29 mouse cellular contexts compared by ENCODE assay signal in genomic region chr2:181758147-181758725, GRCm38 (mm10). TPM values are rescaled to one million over a fixed set of nuclear protein-coding genes. Genes with fewer than 3 reads are reported as not detected.
DNase-seq lines count a peak whose midpoint lies in the region; ATAC-seq and TF ChIP-seq lines count a peak whose summit lies in the region.
"Had no signal": no experiment of that assay in that cellular context is flagged by ENCODE, and none has a peak within 500 bp of the region (broad histone marks: within the 10 kb centered on the region; RNA-seq: fewer than 3 reads in every experiment).

No protein-coding gene starts in this region.

- no peak overlapping the region for H3K4me2 ChIP-seq in forebrain, embryonic 13.5 days
- H3K4me2 ChIP-seq in forebrain, embryonic 14.5 days (ENCODE audit: low read length) = no peak overlapping the region
- no peak overlapping the region for H3K4me2 ChIP-seq in hindbrain, postnatal 0 days (ENCODE audit: low read depth, low read length)
- no peak overlapping the region for H3K4me2 ChIP-seq in liver, embryonic 12.5 days
- H3K4me2 ChIP-seq: embryonic facial prominence, embryonic 13.5 days; intestine, embryonic 15.5 days; limb, embryonic 12.5 days; liver, embryonic 11.5 days had no signal

- H3K9ac ChIP-seq in forebrain, embryonic 13.5 days = no peak overlapping the region
- H3K9ac ChIP-seq in forebrain, embryonic 14.5 days (ENCODE audit: low read length) = no peak overlapping the region
- H3K9ac ChIP-seq in hindbrain, postnatal 0 days (replicated peaks; ENCODE audit: low read length) = no peak overlapping the region
- H3K9ac ChIP-seq in liver, embryonic 12.5 days = no peak overlapping the region
- H3K9ac ChIP-seq: embryonic facial prominence, embryonic 13.5 days; intestine, embryonic 15.5 days; limb, embryonic 12.5 days had no signal

- no peaks in the 10 kb centered on the region for H3K9me3 ChIP-seq in forebrain, embryonic 13.5 days (replicated peaks)
- no peaks in the 10 kb centered on the region for H3K9me3 ChIP-seq in forebrain, embryonic 14.5 days (replicated peaks; ENCODE audit: control insufficient read depth, low read length)
- no peaks in the 10 kb centered on the region for H3K9me3 ChIP-seq in hindbrain, postnatal 0 days (ENCODE audit: low read length)
- no peaks in the 10 kb centered on the region for H3K9me3 ChIP-seq in liver, embryonic 12.5 days (replicated peaks)
- H3K9me3 ChIP-seq: embryonic facial prominence, embryonic 13.5 days; heart, embryonic 10.5 days; intestine, embryonic 15.5 days; limb, embryonic 12.5 days had no signal

- H3K4me3 ChIP-seq in forebrain, embryonic 13.5 days = no peak overlapping the region
- no peak overlapping the region for H3K4me3 ChIP-seq in forebrain, embryonic 14.5 days (ENCODE audit: low read depth, low read length)
- no peak overlapping the region for H3K4me3 ChIP-seq in layer of hippocampus, adult 2 months
- no peak overlapping the region for H3K4me3 ChIP-seq in hindbrain, postnatal 0 days (ENCODE audit: low read length)
- H3K4me3 ChIP-seq in liver, embryonic 12.5 days = no peak overlapping the region
- H3K4me3 ChIP-seq: embryonic facial prominence, embryonic 13.5 days; erythroblast, embryonic 14.5 days; gastrocnemius, adult 2 months; heart, embryonic 10.5 days; intestine, embryonic 15.5 days; limb, embryonic 12.5 days had no signal

- no peak for ATAC-seq in forebrain, embryonic 13.5 days
- no peak for ATAC-seq in forebrain, embryonic 14.5 days
- no peak for ATAC-seq in hindbrain, postnatal 0 days
- no peak for ATAC-seq in liver, embryonic 12.5 days
- ATAC-seq: intestine, embryonic 15.5 days had no signal

- peak overlapping the region; percentile 64; the same call in 1 of the 2 replicates for H3K27ac ChIP-seq in forebrain, embryonic 13.5 days
- H3K27ac ChIP-seq in forebrain, embryonic 14.5 days (ENCODE audit: low read depth, low read length) = no peak overlapping the region
- peak overlapping the region; percentile 34; the same call in 1 of the 2 replicates for H3K27ac ChIP-seq in layer of hippocampus, adult 2 months
- peak overlapping the region; percentile 52; the same call in 1 of the 2 replicates for H3K27ac ChIP-seq in hindbrain, postnatal 0 days
- no peak overlapping the region for H3K27ac ChIP-seq in liver, embryonic 12.5 days
- H3K27ac ChIP-seq: embryonic facial prominence, embryonic 13.5 days; gastrocnemius, adult 2 months; heart, embryonic 10.5 days; intestine, embryonic 15.5 days; limb, embryonic 12.5 days; stomach, postnatal 0 days had no signal

- no peaks in the 10 kb centered on the region for H3K36me3 ChIP-seq in forebrain, embryonic 13.5 days (ENCODE audit: poor library complexity, severe bottlenecking)
- no peaks in the 10 kb centered on the region for H3K36me3 ChIP-seq in forebrain, embryonic 14.5 days (ENCODE audit: control insufficient read depth, insufficient read depth, low read length)
- no peaks in the 10 kb centered on the region for H3K36me3 ChIP-seq in hindbrain, postnatal 0 days (ENCODE audit: insufficient read depth, low read length)
- no peaks in the 10 kb centered on the region for H3K36me3 ChIP-seq in liver, embryonic 12.5 days
- H3K36me3 ChIP-seq: embryonic facial prominence, embryonic 13.5 days; heart, embryonic 10.5 days; intestine, embryonic 15.5 days; limb, embryonic 12.5 days had no signal

- H3K27me3 ChIP-seq in forebrain, embryonic 13.5 days = no peaks in the 10 kb centered on the region
- no peaks in the 10 kb centered on the region for H3K27me3 ChIP-seq in forebrain, embryonic 14.5 days (replicated peaks; ENCODE audit: control insufficient read depth, insufficient read depth, low read length)
- H3K27me3 ChIP-seq in hindbrain, postnatal 0 days (ENCODE audit: insufficient read depth, low read length) = no peaks in the 10 kb centered on the region
- peaks cover 8% of the 10 kb centered on the region for H3K27me3 ChIP-seq in liver, embryonic 12.5 days (replicated peaks)
- H3K27me3 ChIP-seq: intestine, embryonic 15.5 days had no signal

- no peak for DNase-seq in forebrain, embryonic 14.5 days (ENCODE audit: low spot score)
- no peak for DNase-seq in layer of hippocampus, adult 2 months (ENCODE audit: low spot score in 2 of 2)
- no peak for DNase-seq in layer of hippocampus, postnatal 14 days (ENCODE audit: low spot score in 2 of 2)
- peak; percentile 73 for DNase-seq in MN1 (ENCODE audit: low spot score)
- no peak for DNase-seq in hindbrain, postnatal 0 days (ENCODE audit: low spot score)
- DNase-seq: adrenal gland, postnatal 25 days; gastrocnemius, adult 2 months; kidney, adult 8-10 months; kidney, postnatal 10 days; lung, adult 18-20 months; lung, postnatal 10 days; thymus, adult 2 months; thymus, postnatal 4 days had no signal

- WGBS in forebrain, embryonic 13.5 days = 74% methylated on average over 2 of the region's 2 CpGs
- 84% methylated on average over 2 of the region's 2 CpGs for WGBS in forebrain, embryonic 14.5 days
- 53% methylated on average over 2 of the region's 2 CpGs for whole genome bisulfite sequencing in hindbrain, postnatal 0 days
- WGBS in liver, embryonic 12.5 days (ENCODE audit: insufficient replicate concordance) = 41% methylated on average over 2 of the region's 2 CpGs

- peaks cover 32% of the 10 kb centered on the region for H3K4me1 ChIP-seq in forebrain, embryonic 13.5 days
- H3K4me1 ChIP-seq in forebrain, embryonic 14.5 days (ENCODE audit: control insufficient read depth, insufficient read depth, low read length) = peaks cover 21% of the 10 kb centered on the region
- peaks cover 10% of the 10 kb centered on the region; the same call in 1 of the 2 replicates for H3K4me1 ChIP-seq in hindbrain, postnatal 0 days (ENCODE audit: insufficient read depth, low read length)
- no peaks in the 10 kb centered on the region for H3K4me1 ChIP-seq in liver, embryonic 12.5 days
- H3K4me1 ChIP-seq: intestine, embryonic 15.5 days; limb, embryonic 12.5 days had no signal

- TF ChIP-seq CTCF in layer of hippocampus, adult 2 months (conservative IDR thresholded peaks at IDR 0.05) = no peak
- TF ChIP-seq CTCF in hindbrain, postnatal 0 days (IDR thresholded peaks at IDR 0.05; ENCODE audit: low read depth) = no peak

RNA-seq across cellular contexts. Expression of gene Myt1, which starts 4.9 kb away (rescaled TPM):
- 39.9 and 40.9 TPM in 2 replicates for polyA plus RNA-seq in forebrain, embryonic 13.5 days (2015; fragmentation: Nextera tagmentation; extraction: Ambion mirVana)
- polyA plus RNA-seq in forebrain, embryonic 14.5 days (2014; fragmentation: Nextera tagmentation; extraction: Ambion mirVana) = 22.3 and 23.5 TPM in 2 replicates
- 10 to 100 TPM; 32.3 to 34.0 TPM for total RNA-seq in layer of hippocampus, adult 2 months (2021)
- total RNA-seq in layer of hippocampus, postnatal 14 days (2021) = 10 to 100 TPM; 39.5 to 42.7 TPM
- 49.2 and 55.2 TPM in 2 replicates for total RNA-seq in hindbrain, postnatal 0 days (2014; rRNA removed)
- 10.1 and 11.4 TPM in 2 replicates for polyA plus RNA-seq in hindbrain, postnatal 0 days (2015; fragmentation: Nextera tagmentation; extraction: Ambion mirVana)
- polyA plus RNA-seq in liver, embryonic 12.5 days (2016; fragmentation: Nextera tagmentation; extraction: Ambion mirVana) = 0.07 TPM in 1 of 2 replicates, not detected in the other
- total RNA-seq: gastrocnemius, adult 2 months; hematopoietic stem cell, adult 5-6 weeks had no signal
- polyA plus RNA-seq: erythroblast, embryonic 14.5 days; gonadal fat pad, adult 2 months had no signal

RNA-seq across cellular contexts. Expression of gene Oprl1, which starts 43.4 kb away (rescaled TPM):
- 33.5 and 48.2 TPM in 2 replicates for polyA plus RNA-seq in forebrain, embryonic 13.5 days (2015; fragmentation: Nextera tagmentation; extraction: Ambion mirVana)
- 66.8 and 67.5 TPM in 2 replicates for polyA plus RNA-seq in forebrain, embryonic 14.5 days (2014; fragmentation: Nextera tagmentation; extraction: Ambion mirVana)
- 10 to 100 TPM; 44.8 to 45.0 TPM for total RNA-seq in layer of hippocampus, adult 2 months (2021)
- 10 to 100 TPM; 52.9 to 54.1 TPM for total RNA-seq in layer of hippocampus, postnatal 14 days (2021)
- 177 and 221 TPM in 2 replicates for total RNA-seq in hindbrain, postnatal 0 days (2014; rRNA removed)
- polyA plus RNA-seq in hindbrain, postnatal 0 days (2015; fragmentation: Nextera tagmentation; extraction: Ambion mirVana) = 69.8 and 73.1 TPM in 2 replicates
- 0.89 and 0.94 TPM in 2 replicates for polyA plus RNA-seq in liver, embryonic 12.5 days (2016; fragmentation: Nextera tagmentation; extraction: Ambion mirVana)
- total RNA-seq: gastrocnemius, adult 2 months; hematopoietic stem cell, adult 5-6 weeks had no signal
- polyA plus RNA-seq: erythroblast, embryonic 14.5 days had no signal

RNA-seq across cellular contexts. Expression of gene Lkaaear1, which starts 60.0 kb away (rescaled TPM):
- not detected in 2 replicates for polyA plus RNA-seq in forebrain, embryonic 13.5 days (2015; fragmentation: Nextera tagmentation; extraction: Ambion mirVana)
- not detected in 2 replicates for polyA plus RNA-seq in forebrain, embryonic 14.5 days (2014; fragmentation: Nextera tagmentation; extraction: Ambion mirVana)
- not detected for total RNA-seq in layer of hippocampus, adult 2 months (2021)
- total RNA-seq in layer of hippocampus, postnatal 14 days (2021) = not detected
- not detected in 2 replicates for total RNA-seq in hindbrain, postnatal 0 days (2014; rRNA removed)
- not detected in 2 replicates for polyA plus RNA-seq in hindbrain, postnatal 0 days (2015; fragmentation: Nextera tagmentation; extraction: Ambion mirVana)
- polyA plus RNA-seq in liver, embryonic 12.5 days (2016; fragmentation: Nextera tagmentation; extraction: Ambion mirVana) = not detected in 2 replicates
- total RNA-seq: adrenal gland, postnatal 25 days; gastrocnemius, adult 2 months; hematopoietic stem cell, adult 5-6 weeks; layer of hippocampus, postnatal 25 days; left cerebral cortex, postnatal 14 days had no signal
- polyA plus RNA-seq: brain, embryonic 14.5 days; embryonic facial prominence, embryonic 13.5 days; erythroblast, embryonic 14.5 days; frontal cortex, adult 2 months; heart, embryonic 10.5 days; heart, embryonic 16.5 days; intestine, embryonic 15.5 days; limb, embryonic 12.5 days; liver, embryonic 11.5 days; stomach, postnatal 0 days; thymus, adult 2 months had no signal

Comparison
In these comparisons a context has a peak if more than half of its experiments do, and no peak if none do; other contexts are left out.
1. H3K27ac ChIP-seq: peak in forebrain, embryonic 13.5 days (single experiment), layer of hippocampus, adult 2 months (single experiment) and hindbrain, postnatal 0 days (single experiment); none in forebrain, embryonic 14.5 days (single experiment) and liver, embryonic 12.5 days (single experiment).
2. RNA of gene Myt1, which starts 4.9 kb away (polyA plus RNA-seq): 39.9 to 40.9 TPM in forebrain, embryonic 13.5 days, 22.3 to 23.5 TPM in forebrain, embryonic 14.5 days and 10.1 to 11.4 TPM in hindbrain, postnatal 0 days; 0.07 TPM in liver, embryonic 12.5 days; every median in the first group is over 10 times any median in the second.
3. RNA of gene Oprl1, which starts 43.4 kb away (polyA plus RNA-seq): 69.8 to 73.1 TPM in hindbrain, postnatal 0 days, 66.8 to 67.5 TPM in forebrain, embryonic 14.5 days and 33.5 to 48.2 TPM in forebrain, embryonic 13.5 days; 0.89 to 0.94 TPM in liver, embryonic 12.5 days; every median in the first group is over 10 times any median in the second.